ENCODE assay signal across 28 mouse cellular contexts in the genomic region with DNA sequence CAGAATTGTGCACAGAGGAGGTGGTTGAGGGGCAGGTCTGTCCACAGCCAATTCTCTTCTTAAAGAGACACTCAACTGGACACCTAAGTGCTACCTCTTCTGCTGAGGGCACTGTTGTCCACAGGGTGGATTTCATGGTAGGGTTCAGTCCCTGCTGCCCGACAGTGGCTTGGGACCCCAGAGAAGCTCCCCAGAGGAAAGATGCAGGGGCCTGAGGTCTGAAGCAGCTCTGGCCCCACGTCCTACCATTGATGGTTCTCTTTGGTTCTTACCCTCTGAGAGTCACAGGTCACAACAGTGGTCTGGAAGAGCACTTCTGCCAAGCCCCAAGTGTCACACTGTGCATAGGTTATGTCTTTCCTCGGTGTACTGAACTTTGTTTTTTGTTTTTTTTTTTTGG. TPM values are rescaled to one million over a fixed set of nuclear protein-coding genes. Genes with fewer than 3 reads are reported as not detected.
DNase-seq lines count a peak whose midpoint lies in the region; ATAC-seq and TF ChIP-seq lines count a peak whose summit lies in the region.
"Had no signal": no experiment of that assay in that cellular context is flagged by ENCODE, and none has a peak within 500 bp of the region (broad histone marks: within the 10 kb centered on the region; RNA-seq: fewer than 3 reads in every experiment).

No protein-coding gene starts in this region.

- H3K4me3 ChIP-seq in spleen, adult 2 months (ENCODE audit: extremely low read depth, insufficient read depth, insufficient read length), result peak overlapping the region; percentile 81
- peak overlapping the region; percentile 30 for H3K4me3 ChIP-seq in bone marrow, adult 2 months (replicated peaks; ENCODE audit: control insufficient read depth, low read depth, low read length)
- H3K4me3 ChIP-seq in limb, embryonic 10.5 days, result no peak overlapping the region
- H3K4me3 ChIP-seq: heart, embryonic 10.5 days; hindbrain, embryonic 12.5 days; intestine, embryonic 15.5 days; left cerebral cortex, adult 2 months; limb, embryonic 13.5 days; liver, embryonic 12.5 days; neural tube, embryonic 15.5 days had no signal

- peaks cover 41% of the 10 kb centered on the region for H3K36me3 ChIP-seq in spleen, adult 2 months (ENCODE audit: control insufficient read depth, insufficient read depth, low read length)
- H3K36me3 ChIP-seq in limb, embryonic 10.5 days, result peaks cover 63% of the 10 kb centered on the region

- no peak for TF ChIP-seq POLR2A in spleen, adult 2 months (IDR thresholded peaks at IDR 0.05; ENCODE audit: low read depth, low read length)
- no peak for TF ChIP-seq POLR2A in bone marrow, adult 2 months (IDR thresholded peaks at IDR 0.05; ENCODE audit: borderline replicate concordance, control insufficient read depth, low read depth, low read length)

- no peak for TF ChIP-seq CTCF in spleen, adult 2 months (IDR thresholded peaks at IDR 0.05; ENCODE audit: extremely low read depth, insufficient read depth, insufficient read length, insufficient replicate concordance)
- no peak for TF ChIP-seq CTCF in bone marrow, adult 2 months (IDR thresholded peaks at IDR 0.05; ENCODE audit: control insufficient read depth, insufficient read depth, low read length)

- no peaks in the 10 kb centered on the region for H3K9me3 ChIP-seq in limb, embryonic 10.5 days (replicated peaks)
- H3K9me3 ChIP-seq: heart, embryonic 10.5 days; hindbrain, embryonic 12.5 days; intestine, embryonic 15.5 days; limb, embryonic 13.5 days; liver, embryonic 12.5 days; neural tube, embryonic 15.5 days had no signal

- peak; percentile 27 for DNase-seq in CD4-positive, CD25-positive, alpha-beta regulatory T cell, adult 2 months (ENCODE audit: low read depth, low spot score)
- DNase-seq in spleen, adult 2 months (ENCODE audit: low read depth in 1 of 2, low spot score in 2 of 2), result no peak
- no peak for DNase-seq in spleen, postnatal 14 days (ENCODE audit: low spot score in 2 of 2)
- DNase-seq in limb, embryonic 10.5 days (ENCODE audit: low spot score), result no peak
- DNase-seq in layer of hippocampus, adult 9-11 months, result no peak
- DNase-seq in layer of hippocampus, adult 11-12 months (ENCODE audit: low spot score), result no peak
- DNase-seq: cerebellum, adult 8-10 months; gastrocnemius, postnatal 14 days; heart, postnatal 36 days; kidney, adult 8-10 months; lung, adult 2 months; lung, postnatal 10 days; midbrain, embryonic 14.5 days; retina, postnatal 1 day; right cerebral cortex, postnatal 25 days; thymus, postnatal 25 days had no signal

- 58% methylated on average over 3 of the region's 3 CpGs for WGBS in spleen, adult 2 months
- WGBS in bone marrow, adult 2 months, result 77% methylated on average over 3 of the region's 3 CpGs
- 88% methylated on average over 3 of the region's 3 CpGs for WGBS in limb, embryonic 10.5 days

- no peak for ATAC-seq in CD4-positive, CD25-positive, alpha-beta regulatory T cell, adult 4 months
- ATAC-seq: forebrain, embryonic 14.5 days; hindbrain, postnatal 0 days; intestine, embryonic 15.5 days; liver, embryonic 12.5 days had no signal

- no peaks in the 10 kb centered on the region for H3K27me3 ChIP-seq in spleen, adult 2 months (ENCODE audit: control insufficient read depth, insufficient read depth, low read length)
- H3K27me3 ChIP-seq in limb, embryonic 10.5 days (ENCODE audit: low read depth, poor library complexity, severe bottlenecking), result no peaks in the 10 kb centered on the region
- H3K27me3 ChIP-seq: hindbrain, embryonic 12.5 days; intestine, embryonic 15.5 days; limb, embryonic 13.5 days; liver, embryonic 12.5 days; neural tube, embryonic 15.5 days had no signal

- peaks cover 38% of the 10 kb centered on the region; the same call in 1 of the 2 replicates for H3K4me1 ChIP-seq in spleen, adult 2 months (ENCODE audit: control insufficient read depth, insufficient read depth, insufficient read length)
- peaks cover 10% of the 10 kb centered on the region for H3K4me1 ChIP-seq in bone marrow, adult 2 months (ENCODE audit: control insufficient read depth, insufficient read depth, low read length)
- peaks cover 16% of the 10 kb centered on the region for H3K4me1 ChIP-seq in limb, embryonic 10.5 days

- peak overlapping the region; percentile 99 for H3K27ac ChIP-seq in spleen, adult 2 months (ENCODE audit: insufficient read depth, low read length)
- H3K27ac ChIP-seq in bone marrow, adult 2 months (ENCODE audit: control insufficient read depth, insufficient read depth, low read depth, low read length, poor library complexity), result peak overlapping the region; percentile 2; the same call in 1 of the 2 replicates
- H3K27ac ChIP-seq in limb, embryonic 10.5 days, result 0 out of 2 replicates have a peak overlapping the region, but pooled peaks have one; percentile 3
- H3K27ac ChIP-seq: hindbrain, embryonic 12.5 days; hindbrain, postnatal 0 days; intestine, embryonic 15.5 days; kidney, postnatal 0 days; left cerebral cortex, adult 2 months; limb, embryonic 13.5 days; liver, embryonic 12.5 days; neural tube, embryonic 15.5 days had no signal

RNA-seq across cellular contexts. Expression of a gene that starts 6.2 kb away (rescaled TPM):
- 10 to 100 TPM; 36.2 to 61.7 TPM for polyA plus RNA-seq in CD4-positive, CD25-positive, alpha-beta regulatory T cell, adult 4 months (2017; shearing (Covaris generic))
- 137 and 262 TPM in 2 replicates for polyA plus RNA-seq in spleen, adult 2 months (2012; rRNA removed)
- 10.1 and 19.5 TPM in 2 replicates for polyA plus RNA-seq in bone marrow, adult 2 months (2011; ENCODE audit: insufficient read depth, insufficient read length, low replicate concordance, missing spikeins)
- 7.5 and 9.4 TPM in 2 replicates for polyA plus RNA-seq in limb, embryonic 10.5 days (2016; fragmentation: Nextera tagmentation; extraction: Ambion mirVana)

RNA-seq across cellular contexts. Expression of a gene that starts 15.0 kb away (rescaled TPM):
- polyA plus RNA-seq in CD4-positive, CD25-positive, alpha-beta regulatory T cell, adult 4 months (2017; shearing (Covaris generic)), result 1,000 to 10,000 TPM; 3,771 to 6,921 TPM
- polyA plus RNA-seq in spleen, adult 2 months (2012; rRNA removed), result 4,319 and 4,795 TPM in 2 replicates
- polyA plus RNA-seq in bone marrow, adult 2 months (2011; ENCODE audit: insufficient read depth, insufficient read length, low replicate concordance, missing spikeins), result 69.2 and 133 TPM in 2 replicates
- polyA plus RNA-seq in limb, embryonic 10.5 days (2016; fragmentation: Nextera tagmentation; extraction: Ambion mirVana), result 36.1 and 44.4 TPM in 2 replicates

RNA-seq across cellular contexts. Expression of a gene that starts 20.6 kb away (rescaled TPM):
- 10 to 100 TPM; 23.4 to 32.1 TPM for polyA plus RNA-seq in CD4-positive, CD25-positive, alpha-beta regulatory T cell, adult 4 months (2017; shearing (Covaris generic))
- polyA plus RNA-seq in spleen, adult 2 months (2012; rRNA removed), result 16.2 and 17.0 TPM in 2 replicates
- polyA plus RNA-seq in bone marrow, adult 2 months (2011; ENCODE audit: insufficient read depth, insufficient read length, low replicate concordance, missing spikeins), result 5.8 and 10.2 TPM in 2 replicates
- 35.3 and 36.8 TPM in 2 replicates for polyA plus RNA-seq in limb, embryonic 10.5 days (2016; fragmentation: Nextera tagmentation; extraction: Ambion mirVana)

RNA-seq across cellular contexts. Expression of a gene that starts 28.9 kb away (rescaled TPM):
- 10 to 100 TPM; 13.5 to 16.0 TPM for polyA plus RNA-seq in CD4-positive, CD25-positive, alpha-beta regulatory T cell, adult 4 months (2017; shearing (Covaris generic))
- 5.1 and 5.2 TPM in 2 replicates for polyA plus RNA-seq in spleen, adult 2 months (2012; rRNA removed)
- polyA plus RNA-seq in bone marrow, adult 2 months (2011; ENCODE audit: insufficient read depth, insufficient read length, low replicate concordance, missing spikeins), result 3.4 and 6.0 TPM in 2 replicates
- 13.6 and 14.1 TPM in 2 replicates for polyA plus RNA-seq in limb, embryonic 10.5 days (2016; fragmentation: Nextera tagmentation; extraction: Ambion mirVana)

RNA-seq across cellular contexts. Expression of a gene that starts 29.0 kb away (rescaled TPM):
- 100 to 1,000 TPM; 679 to 933 TPM for polyA plus RNA-seq in CD4-positive, CD25-positive, alpha-beta regulatory T cell, adult 4 months (2017; shearing (Covaris generic))
- polyA plus RNA-seq in spleen, adult 2 months (2012; rRNA removed), result 10.2 and 16.4 TPM in 2 replicates
- polyA plus RNA-seq in bone marrow, adult 2 months (2011; ENCODE audit: insufficient read depth, insufficient read length, low replicate concordance, missing spikeins), result 206 and 254 TPM in 2 replicates
- 805 and 864 TPM in 2 replicates for polyA plus RNA-seq in limb, embryonic 10.5 days (2016; fragmentation: Nextera tagmentation; extraction: Ambion mirVana)

Comparison
In these comparisons a context has a peak if more than half of its experiments do, and no peak if none do; other contexts are left out.
1. H3K27ac ChIP-seq: peak in every context shown above with its lines; median percentile 99 in spleen, adult 2 months; 3 in limb, embryonic 10.5 days; 2 in bone marrow, adult 2 months.
2. RNA of a gene that starts 15.0 kb away (polyA plus RNA-seq): 3,771 to 6,921 TPM in CD4-positive, CD25-positive, alpha-beta regulatory T cell, adult 4 months and 4,319 to 4,795 TPM in spleen, adult 2 months; 69.2 to 133 TPM in bone marrow, adult 2 months and 36.1 to 44.4 TPM in limb, embryonic 10.5 days; every median in the first group is over 10 times any median in the second.